Mouse (Mus musculus) heart, embryonic 16.5 days (tissue): ENCODE measurements around the gene Mapkapk3. TPM values are rescaled to one million over a fixed set of nuclear protein-coding genes. Genes with fewer than 3 reads are reported as not detected.
A peak's percentile ranks its signal among the peaks of the same experiment; 100 is the strongest.

Experiments
- ATAC-seq: fragments of 200-750 bp; cut with Nextera tagmentation; replicated peaks from 2 replicates; pipeline ENCODE4 v1.8.0; 2017; ENCODE audit warnings: moderate number of reproducible peaks; ENCODE audit not compliant: insufficient read depth, low FRiP score; ENCODE audit errors: extremely low read depth
- H3K27ac ChIP-seq: fragments of 300-500 bp; sonication (generic); 2 replicates; pipeline ENCODE4 v1.5.1; 2014; ENCODE audit warnings: mild to moderate bottlenecking, low read length, control low read depth, moderate library complexity
- H3K27me3 ChIP-seq: fragments of 300-500 bp; sonication (generic); 2 replicates; pipeline ENCODE4 v1.6.1; 2014; ENCODE audit warnings: low read length, mixed read lengths; ENCODE audit not compliant: control insufficient read depth, insufficient read depth
- H3K36me3 ChIP-seq: fragments of 300-500 bp; sonication (generic); 2 replicates; pipeline ENCODE4 v1.6.1; 2014; ENCODE audit not compliant: control insufficient read depth, insufficient read depth
- H3K4me1 ChIP-seq: fragments of 300-500 bp; sonication (generic); 2 replicates; pipeline ENCODE4 v1.6.1; 2014; ENCODE audit warnings: low read length, mixed read lengths; ENCODE audit not compliant: control insufficient read depth, insufficient read depth
- H3K4me2 ChIP-seq: fragments of 300-500 bp; sonication (generic); 2 replicates; pipeline ENCODE4 v1.6.1; 2014; ENCODE audit warnings: low read depth, mild to moderate bottlenecking, control low read depth, low read length
- H3K4me3 ChIP-seq: fragments of 300-500 bp; sonication (generic); 2 replicates; pipeline ENCODE4 v1.5.1; 2014; ENCODE audit warnings: mild to moderate bottlenecking, control low read depth, low read length
- H3K9ac ChIP-seq: fragments of 300-500 bp; sonication (generic); 2 replicates; pipeline ENCODE4 v1.6.1; 2014; ENCODE audit warnings: low read length, control low read depth
- H3K9me3 ChIP-seq: fragments of 300-500 bp; sonication (generic); replicated peaks from 2 replicates; pipeline ENCODE4 v1.6.1; 2016; ENCODE audit warnings: low read length; ENCODE audit not compliant: control insufficient read depth
- WGBS: fragments of 180-500 bp; shearing (Covaris S2); extraction: QIAGEN DNeasy Blood & Tissue Kit; methylation state at CpG from one replicate; pipeline ENCODE4 v1.1.7; 2014; 5-methylcytosine and 5-hydroxymethylcytosine counted together
- polyA plus RNA-seq: library from polyadenylated mRNA; unstranded; fragments of >200 nt; fragmentation: Nextera tagmentation; extraction: Ambion mirVana; gene quantifications from 2 replicates; pipeline ENCODE4 v1.2.1, GENCODE M21; 2015

Gene Mapkapk3
- polyA plus RNA-seq, 1 experiment from 2014 or later: 13.1 TPM

DNA sequence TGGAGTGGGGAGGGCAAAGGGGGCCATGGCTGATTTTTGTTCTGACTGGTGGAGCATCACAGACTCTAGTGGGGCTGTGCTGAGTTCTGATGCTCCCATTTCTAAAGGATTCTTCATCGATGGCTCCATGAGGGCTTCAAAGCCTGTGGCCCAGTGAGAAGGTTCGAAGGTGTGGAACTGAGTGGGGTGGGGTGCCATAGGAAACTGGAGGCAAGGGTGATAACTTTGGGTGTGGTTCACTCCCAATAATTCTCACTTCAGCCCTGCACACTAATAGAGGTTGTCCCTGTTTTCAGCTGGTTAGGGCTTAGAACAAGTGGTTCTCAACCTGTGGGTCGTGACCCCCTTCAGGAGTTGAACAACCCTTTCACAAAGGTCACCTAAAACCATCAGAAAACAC, 14.7 kb upstream of the Mapkapk3 start:
- Histone ChIP-seq H3K4me3 (no peak overlapping the region), H3K27me3 (no peaks in the 10 kb centered on the region), H3K9ac (no peak overlapping the region), H3K4me2 (no peak overlapping the region), H3K9me3 (no peaks in the 10 kb centered on the region), H3K36me3 (peaks cover 17% of the 10 kb centered on the region), H3K27ac (no peak overlapping the region), H3K4me1 (peaks cover 52% of the 10 kb centered on the region)
- ATAC-seq: no peak
- WGBS: 90% methylated on average over 3 of the region's 3 CpGs

- no peaks in the 10 kb centered on the region for H3K9me3 ChIP-seq
- no peak overlapping the region for H3K9ac ChIP-seq
- H3K36me3 ChIP-seq: peaks cover 17% of the 10 kb centered on the region
- H3K4me1 ChIP-seq: peaks cover 52% of the 10 kb centered on the region
- H3K27ac ChIP-seq: no peak overlapping the region
- 83% methylated on average over 5 of the region's 5 CpGs for WGBS
- no peak for ATAC-seq
- H3K4me3 ChIP-seq: no peak overlapping the region
- H3K4me2 ChIP-seq: no peak overlapping the region
- H3K27me3 ChIP-seq: no peaks in the 10 kb centered on the region
Observed at GRCm38 (mm10) chr9:107303900-107304299, 14.2 kb upstream of the Mapkapk3 start.

GRCm38 (mm10) chr9:107303121-107303820, 13.6 kb upstream of the Mapkapk3 start:
- peaks cover 17% of the 10 kb centered on the region for H3K36me3 ChIP-seq
- no peaks in the 10 kb centered on the region for H3K9me3 ChIP-seq
- no peak overlapping the region for H3K4me2 ChIP-seq
- WGBS: 66% methylated on average over 9 of the region's 9 CpGs
- H3K4me3 ChIP-seq: no peak overlapping the region
- H3K27me3 ChIP-seq: no peaks in the 10 kb centered on the region
- 0 out of 2 replicates have a peak overlapping the region, but pooled peaks have one; percentile 21 for H3K9ac ChIP-seq
- H3K4me1 ChIP-seq: peaks cover 51% of the 10 kb centered on the region
- no peak for ATAC-seq
- H3K27ac ChIP-seq: peak overlapping the region; percentile 49; the same call in 1 of the 2 replicates

DNA sequence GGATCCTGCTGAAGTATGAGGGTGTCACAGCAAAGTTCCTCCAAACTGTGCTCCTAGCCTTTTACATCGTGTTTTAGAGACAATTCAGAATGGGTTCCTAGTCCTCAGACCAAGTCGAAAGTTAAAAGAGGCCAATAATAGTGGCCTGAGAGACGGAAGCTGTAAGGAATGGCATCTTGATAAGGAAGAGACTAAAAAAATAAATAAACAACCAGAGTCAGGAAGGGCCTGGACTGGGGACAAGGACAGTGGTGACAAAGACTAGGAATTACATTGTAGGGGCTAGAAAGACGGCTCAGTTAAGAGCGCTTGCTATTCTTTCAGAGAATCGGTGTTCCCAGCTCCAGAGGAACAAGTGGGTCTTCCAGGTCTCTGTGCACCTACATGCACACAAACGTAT, 12.9 kb upstream of the Mapkapk3 start:
- peak overlapping the region; percentile 49 for H3K27ac ChIP-seq
- H3K4me2 ChIP-seq: no peak overlapping the region
- H3K9me3 ChIP-seq: no peaks in the 10 kb centered on the region
- H3K4me1 ChIP-seq: peaks cover 49% of the 10 kb centered on the region
- no peaks in the 10 kb centered on the region for H3K27me3 ChIP-seq
- no peak overlapping the region for H3K4me3 ChIP-seq
- ATAC-seq: no peak
- peaks cover 17% of the 10 kb centered on the region for H3K36me3 ChIP-seq
- 47% methylated on average over 7 of the region's 7 CpGs for WGBS
- 0 out of 2 replicates have a peak overlapping the region, but pooled peaks have one; percentile 21 for H3K9ac ChIP-seq

GRCm38 (mm10) chr9:107301554-107302331, 12.1 kb upstream of the Mapkapk3 start:
- H3K4me2 ChIP-seq: no peak overlapping the region
- H3K4me3 ChIP-seq: no peak overlapping the region
- peaks cover 42% of the 10 kb centered on the region for H3K4me1 ChIP-seq
- 72% methylated on average over 17 of the region's 17 CpGs for WGBS
- peaks cover 17% of the 10 kb centered on the region for H3K36me3 ChIP-seq
- ATAC-seq: no peak
- H3K27me3 ChIP-seq: no peaks in the 10 kb centered on the region
- no peak overlapping the region for H3K9ac ChIP-seq
- no peaks in the 10 kb centered on the region for H3K9me3 ChIP-seq
- peak overlapping the region; percentile 11 for H3K27ac ChIP-seq

- WGBS: 89% methylated on average over 30 of the region's 30 CpGs
- H3K27ac ChIP-seq: no peak overlapping the region
- no peaks in the 10 kb centered on the region for H3K9me3 ChIP-seq
- peaks cover 39% of the 10 kb centered on the region for H3K4me1 ChIP-seq
- peak overlapping the region; percentile 82 for H3K4me2 ChIP-seq
- peaks cover 17% of the 10 kb centered on the region for H3K36me3 ChIP-seq
- no peaks in the 10 kb centered on the region for H3K27me3 ChIP-seq
- no peak for ATAC-seq
- H3K4me3 ChIP-seq: no peak overlapping the region
- no peak overlapping the region for H3K9ac ChIP-seq
Observed at GRCm38 (mm10) chr9:107300224-107300973, 10.7 kb upstream of the Mapkapk3 start.

GRCm38 (mm10) chr9:107299783-107300182, 10.1 kb upstream of the Mapkapk3 start:
- Histone ChIP-seq H3K27ac (no peak overlapping the region), H3K27me3 (no peaks in the 10 kb centered on the region), H3K36me3 (peaks cover 17% of the 10 kb centered on the region), H3K9ac (peak overlapping the region; percentile 42; the same call in 1 of the 2 replicates), H3K4me2 (peak overlapping the region; percentile 82), H3K4me1 (peaks cover 36% of the 10 kb centered on the region), H3K4me3 (no peak overlapping the region; the same call in 1 of the 2 replicates), H3K9me3 (no peaks in the 10 kb centered on the region)
- no peak for ATAC-seq
- WGBS: 82% methylated on average over 7 of the region's 7 CpGs

GRCm38 (mm10) chr9:107298876-107299275, 9.2 kb upstream of the Mapkapk3 start:
- Histone ChIP-seq H3K4me1 (peaks cover 40% of the 10 kb centered on the region), H3K9ac (peak overlapping the region; percentile 85), H3K27ac (peak overlapping the region; percentile 94), H3K4me3 (peak overlapping the region; percentile 69), H3K9me3 (no peaks in the 10 kb centered on the region), H3K4me2 (peak overlapping the region; percentile 82), H3K36me3 (peaks cover 17% of the 10 kb centered on the region), H3K27me3 (no peaks in the 10 kb centered on the region)
- WGBS: 72% methylated on average over 6 of the region's 6 CpGs
- ATAC-seq: no peak
